Mouse (Mus musculus) embryonic facial prominence, embryonic 13.5 days (tissue): Measurements from ENCODE around the gene Rasa2. TPM values are rescaled to one million over a fixed set of nuclear protein-coding genes. Genes with fewer than 3 reads are reported as not detected.
A peak's percentile ranks its signal among the peaks of the same experiment; 100 is the strongest.
"Not testable (repeated sequence)": the region's sequence is repeated elsewhere in the genome, so short reads cannot be mapped to it uniquely, and the experiment has no call there.

ENCODE experiments used
- ATAC-seq: fragments of 200-750 bp; cut with Nextera tagmentation; 2 replicates; pipeline ENCODE4 v1.8.0; 2017; ENCODE audit warnings: low read depth; ENCODE audit not compliant: insufficient number of reproducible peaks, insufficient read depth, low FRiP score, low TSS enrichment
- H3K27ac ChIP-seq: fragments of 300-500 bp; sonication (generic); 2 replicates; pipeline ENCODE4 v1.5.1; 2015; ENCODE audit warnings: moderate library complexity, mild to moderate bottlenecking, inconsistent platforms
- H3K27me3 ChIP-seq: fragments of 300-500 bp; sonication (generic); 2 replicates; pipeline ENCODE4 v1.6.1; 2015; ENCODE audit warnings: mild to moderate bottlenecking, inconsistent platforms
- H3K36me3 ChIP-seq: fragments of 300-500 bp; sonication (generic); 2 replicates; pipeline ENCODE4 v1.6.1; 2015; ENCODE audit warnings: mild to moderate bottlenecking, inconsistent platforms
- H3K4me1 ChIP-seq: fragments of 300-500 bp; sonication (generic); 2 replicates; pipeline ENCODE4 v1.6.1; 2015; ENCODE audit warnings: inconsistent platforms
- H3K4me2 ChIP-seq: fragments of 300-500 bp; sonication (generic); 2 replicates; pipeline ENCODE4 v1.6.1; 2015; ENCODE audit warnings: moderate library complexity, mild to moderate bottlenecking, inconsistent platforms
- H3K4me3 ChIP-seq: fragments of 300-500 bp; sonication (generic); 2 replicates; pipeline ENCODE4 v1.5.1; 2015; ENCODE audit warnings: mild to moderate bottlenecking, inconsistent platforms
- H3K9ac ChIP-seq: fragments of 300-500 bp; sonication (generic); 2 replicates; pipeline ENCODE4 v1.6.1; 2015; ENCODE audit warnings: mild to moderate bottlenecking, inconsistent platforms
- H3K9me3 ChIP-seq: fragments of 300-500 bp; sonication (generic); 2 replicates; pipeline ENCODE4 v1.6.1; 2016; ENCODE audit warnings: inconsistent platforms
- WGBS: fragments of 180-500 bp; shearing (Covaris S2); methylation state at CpG from one replicate; pipeline ENCODE4 v1.1.7; 2015; ENCODE audit warnings: mixed read lengths; 5-methylcytosine and 5-hydroxymethylcytosine counted together
- polyA plus RNA-seq: library from polyadenylated mRNA; unstranded; fragments of >200 nt; fragmentation: Nextera tagmentation; extraction: Ambion mirVana; gene quantifications from 2 replicates; pipeline ENCODE4 v1.2.1, GENCODE M21; 2015

Gene Rasa2
- 21.5 and 23.4 TPM in 2 replicates for polyA plus RNA-seq

DNA sequence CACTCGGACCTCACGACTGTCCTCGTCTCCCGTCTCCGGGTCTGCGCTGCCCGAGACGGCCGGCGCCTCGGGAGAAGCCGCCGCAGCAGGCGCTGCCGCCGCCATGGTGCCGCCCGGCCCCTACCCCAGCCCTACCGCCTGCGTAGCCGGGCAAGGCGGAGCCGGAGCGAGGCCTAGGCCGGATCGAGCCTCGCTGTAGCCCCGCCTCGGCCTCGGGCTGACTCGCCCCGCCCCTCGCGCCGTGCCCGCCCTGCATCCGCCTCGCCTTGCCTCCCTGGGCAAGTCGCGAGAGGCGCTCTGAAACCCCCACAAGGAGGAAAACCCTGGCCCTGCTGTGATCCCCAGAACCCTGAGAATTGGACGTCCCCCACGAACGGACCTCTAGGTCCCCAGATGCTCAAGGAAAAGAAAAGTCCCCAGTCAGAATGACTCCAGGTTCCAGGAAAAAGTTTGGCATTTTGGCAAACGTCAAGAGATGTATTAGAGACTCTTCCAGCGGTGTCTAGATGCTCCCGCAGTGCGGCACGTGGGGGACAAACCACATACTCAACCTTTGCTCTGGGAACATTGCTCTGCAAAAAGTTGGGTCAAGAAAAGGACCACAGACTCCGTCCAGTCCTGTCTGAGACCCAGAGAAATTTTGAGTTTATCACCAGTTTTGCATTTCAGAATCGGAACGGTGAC lies at the start of gene Rasa2:
Rasa2 (minus strand) TSS at position 229 of the 684 bp plus-strand sequence.
- Histone ChIP-seq H3K4me1 (peaks cover 21% of the 10 kb centered on the region), H3K9me3 (no peaks in the 10 kb centered on the region), H3K9ac (peak within 1 kb of the TSS; percentile 94), H3K36me3 (no peaks in the 10 kb centered on the region), H3K4me3 (peak within 1 kb of the TSS; percentile 80), H3K4me2 (peak within 1 kb of the TSS; percentile 85), H3K27me3 (no peaks in the 10 kb centered on the region), H3K27ac (peak within 1 kb of the TSS; percentile 98)
- WGBS, result 2% methylated on average over 49 of the region's 52 CpGs
- ATAC-seq, result peak; percentile 99

DNA sequence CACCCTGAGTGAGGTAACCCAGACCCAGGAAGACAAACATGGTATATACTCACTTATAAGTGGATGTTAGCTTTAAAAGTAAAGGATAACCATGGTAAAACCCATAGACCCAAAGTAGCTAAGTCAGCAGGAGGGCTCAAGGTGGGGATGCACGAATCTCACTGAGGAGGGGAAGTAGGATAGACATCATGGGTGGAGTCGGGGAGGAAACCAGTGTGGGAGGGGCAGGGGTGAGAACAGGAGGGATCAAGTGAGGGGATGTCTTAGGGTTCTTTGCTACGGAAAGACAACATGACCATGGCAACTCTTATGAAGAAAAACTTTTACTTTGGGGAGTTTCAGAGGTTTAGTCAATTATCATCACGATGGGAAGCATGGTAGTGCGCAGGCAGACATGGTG lies 47.2 kb upstream of the Rasa2 start:
- Histone ChIP-seq H3K9ac (no peak overlapping the region), H3K27me3 (no peaks in the 10 kb centered on the region), H3K27ac (no peak overlapping the region), H3K4me3 (no peak overlapping the region), H3K4me2 (no peak overlapping the region), H3K36me3 (0 out of 2 replicates have a peak, but pooled peaks cover 4% of the 10 kb centered on the region), H3K9me3 (no peaks in the 10 kb centered on the region), H3K4me1 (no peaks in the 10 kb centered on the region)
- no peak for ATAC-seq
- 83% methylated on average over 5 of the region's 5 CpGs for WGBS

GRCm38 (mm10) chr9:96677711-96678110 lies 46.3 kb upstream of the Rasa2 start:
- not testable (repeated sequence) for H3K27ac ChIP-seq, H3K27me3 ChIP-seq, H3K9ac ChIP-seq, H3K4me2 ChIP-seq, H3K9me3 ChIP-seq, H3K4me1 ChIP-seq, H3K36me3 ChIP-seq, H3K4me3 ChIP-seq, ATAC-seq
- 86% methylated on average over 5 of the region's 5 CpGs for WGBS

GRCm38 (mm10) chr9:96676671-96677070 lies 45.3 kb upstream of the Rasa2 start:
- no peak for ATAC-seq
- Histone ChIP-seq H3K27me3 (no peaks in the 10 kb centered on the region), H3K9me3 (no peaks in the 10 kb centered on the region), H3K36me3 (no peaks in the 10 kb centered on the region), H3K4me3 (no peak overlapping the region), H3K4me1 (no peaks in the 10 kb centered on the region), H3K4me2 (no peak overlapping the region), H3K27ac (no peak overlapping the region), H3K9ac (no peak overlapping the region)
- 88% methylated on average over 10 of the region's 10 CpGs for WGBS

GRCm38 (mm10) chr9:96675763-96676640 lies 44.6 kb upstream of the Rasa2 start:
- no peak overlapping the region for H3K27ac ChIP-seq
- no peaks in the 10 kb centered on the region for H3K9me3 ChIP-seq
- no peaks in the 10 kb centered on the region for H3K4me1 ChIP-seq
- no peaks in the 10 kb centered on the region for H3K27me3 ChIP-seq
- ATAC-seq, result no peak
- no peaks in the 10 kb centered on the region for H3K36me3 ChIP-seq
- 83% methylated on average over 8 of the region's 8 CpGs for WGBS
- H3K4me2 ChIP-seq, result no peak overlapping the region
- no peak overlapping the region for H3K9ac ChIP-seq
- H3K4me3 ChIP-seq, result no peak overlapping the region

- H3K4me3 ChIP-seq, result no peak overlapping the region
- 0 out of 2 replicates have a peak, but pooled peaks have one; percentile 38 for ATAC-seq
- 37% methylated on average over 5 of the region's 5 CpGs for WGBS
- no peaks in the 10 kb centered on the region for H3K27me3 ChIP-seq
- H3K36me3 ChIP-seq, result no peaks in the 10 kb centered on the region
- H3K27ac ChIP-seq, result no peak overlapping the region
- no peak overlapping the region for H3K9ac ChIP-seq
- H3K4me2 ChIP-seq, result no peak overlapping the region
- H3K4me1 ChIP-seq, result no peaks in the 10 kb centered on the region
- no peaks in the 10 kb centered on the region for H3K9me3 ChIP-seq
Measured at GRCm38 (mm10) chr9:96675071-96675762, 43.8 kb upstream of the Rasa2 start.

GRCm38 (mm10) chr9:96674301-96674700 lies 42.9 kb upstream of the Rasa2 start:
- peaks cover 4% of the 10 kb centered on the region; the same call in 1 of the 2 replicates for H3K4me1 ChIP-seq
- H3K27ac ChIP-seq, result no peak overlapping the region
- no peaks in the 10 kb centered on the region for H3K27me3 ChIP-seq
- H3K36me3 ChIP-seq, result no peaks in the 10 kb centered on the region
- ATAC-seq, result no peak
- no peaks in the 10 kb centered on the region for H3K9me3 ChIP-seq
- H3K4me2 ChIP-seq, result no peak overlapping the region
- H3K4me3 ChIP-seq, result no peak overlapping the region
- WGBS, result 91% methylated on average over 8 of the region's 8 CpGs
- no peak overlapping the region for H3K9ac ChIP-seq

DNA sequence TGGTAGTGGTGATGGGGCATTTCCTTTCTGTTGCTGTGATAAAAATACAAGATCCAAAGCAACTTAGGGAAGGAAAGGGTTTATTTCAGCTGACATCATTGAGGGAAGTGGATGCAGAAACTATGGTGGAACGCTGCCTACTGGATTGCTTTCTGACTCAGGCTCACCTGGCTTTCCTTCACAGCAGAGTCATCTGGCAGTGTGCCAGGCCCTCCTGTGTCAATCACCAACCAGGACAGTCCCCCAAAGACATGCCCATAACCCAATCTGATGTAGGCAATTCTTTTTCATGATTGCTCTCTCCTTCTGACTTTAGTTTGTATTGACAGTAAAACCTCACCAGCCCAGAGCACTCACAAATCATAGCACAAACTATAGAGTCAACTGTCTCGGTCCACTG lies 41.0 kb upstream of the Rasa2 start:
- H3K9ac ChIP-seq, result no peak overlapping the region
- H3K27me3 ChIP-seq, result no peaks in the 10 kb centered on the region
- H3K4me1 ChIP-seq, result peaks cover 4% of the 10 kb centered on the region; the same call in 1 of the 2 replicates
- H3K27ac ChIP-seq, result no peak overlapping the region
- 84% methylated on average over 2 of the region's 2 CpGs for WGBS
- no peaks in the 10 kb centered on the region for H3K36me3 ChIP-seq
- H3K4me2 ChIP-seq, result no peak overlapping the region
- ATAC-seq, result no peak
- no peaks in the 10 kb centered on the region for H3K9me3 ChIP-seq
- H3K4me3 ChIP-seq, result no peak overlapping the region

DNA sequence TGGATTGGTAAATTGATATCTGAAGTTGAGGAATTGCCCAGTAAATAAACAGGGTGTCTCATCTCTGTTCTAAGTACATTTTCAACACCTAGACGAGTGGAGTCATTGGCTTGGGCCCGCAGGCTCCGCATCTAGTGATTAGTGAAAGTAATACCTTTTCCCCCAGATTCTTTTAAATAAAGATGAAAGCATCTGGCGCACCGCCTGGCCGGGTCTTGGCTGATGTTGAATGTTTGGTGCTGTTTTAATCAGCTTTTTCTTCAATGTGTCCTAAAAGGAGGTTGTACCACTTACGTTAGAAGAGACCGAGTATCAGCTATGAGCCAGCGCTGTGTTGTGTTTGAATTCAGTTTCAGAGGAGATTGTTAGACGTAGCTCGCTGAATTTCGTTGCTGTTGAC lies 39.8 kb upstream of the Rasa2 start:
- H3K27me3 ChIP-seq, result no peaks in the 10 kb centered on the region
- ATAC-seq, result no peak
- no peak overlapping the region for H3K4me3 ChIP-seq
- no peak overlapping the region for H3K27ac ChIP-seq
- WGBS, result 90% methylated on average over 12 of the region's 12 CpGs
- peaks cover 4% of the 10 kb centered on the region; the same call in 1 of the 2 replicates for H3K4me1 ChIP-seq
- H3K9me3 ChIP-seq, result no peaks in the 10 kb centered on the region
- H3K9ac ChIP-seq, result no peak overlapping the region
- H3K4me2 ChIP-seq, result no peak overlapping the region
- no peaks in the 10 kb centered on the region for H3K36me3 ChIP-seq

DNA sequence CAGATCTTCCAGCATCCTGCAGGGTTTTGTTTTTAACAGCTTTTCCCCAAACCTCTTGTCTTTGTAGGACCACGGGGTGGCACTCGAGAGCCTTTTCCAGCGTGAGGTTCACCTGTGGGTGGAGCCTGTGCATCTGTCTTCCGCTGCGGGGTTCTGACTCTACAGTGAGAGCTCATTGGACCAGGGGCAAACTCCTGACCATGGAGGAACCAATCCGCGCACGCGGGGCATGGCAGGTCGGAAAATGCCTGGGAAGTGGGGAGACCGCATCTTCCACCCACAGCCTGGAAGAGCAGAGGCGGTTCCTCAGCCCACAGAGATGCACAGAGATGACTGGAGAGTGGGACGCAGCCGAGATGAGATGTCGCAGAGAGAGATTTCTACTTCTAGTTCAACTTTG lies 38.5 kb upstream of the Rasa2 start:
- H3K9ac ChIP-seq, result peak overlapping the region; percentile 59; the same call in 1 of the 2 replicates
- peak; percentile 100 for ATAC-seq
- no peaks in the 10 kb centered on the region for H3K36me3 ChIP-seq
- peak overlapping the region; percentile 82 for H3K27ac ChIP-seq
- peak overlapping the region; percentile 60 for H3K4me2 ChIP-seq
- peak overlapping the region; percentile 41 for H3K4me3 ChIP-seq
- H3K4me1 ChIP-seq, result peaks cover 4% of the 10 kb centered on the region; the same call in 1 of the 2 replicates
- 1% methylated on average over 15 of the region's 15 CpGs for WGBS
- no peaks in the 10 kb centered on the region for H3K9me3 ChIP-seq
- H3K27me3 ChIP-seq, result no peaks in the 10 kb centered on the region

- no peak for ATAC-seq
- WGBS, result 46% methylated on average over 5 of the region's 5 CpGs
Measured at GRCm38 (mm10) chr9:96668628-96669027, 37.2 kb upstream of the Rasa2 start.

More at GRCm38 (mm10) chr9:96668628-96669027, 37.2 kb upstream of the Rasa2 start:
- Histone ChIP-seq H3K4me3 (no peak overlapping the region), H3K9me3 (no peaks in the 10 kb centered on the region), H3K9ac (0 out of 2 replicates have a peak overlapping the region, but pooled peaks have one; percentile 3), H3K27ac (no peak overlapping the region), H3K4me2 (no peak overlapping the region), H3K4me1 (peaks cover 4% of the 10 kb centered on the region; the same call in 1 of the 2 replicates), H3K36me3 (no peaks in the 10 kb centered on the region), H3K27me3 (no peaks in the 10 kb centered on the region)
